Mouse (Mus musculus) induced T-regulatory cell, adult 2 months (primary cell): ENCODE measurements around the gene Hibch.
A peak's percentile ranks its signal among the peaks of the same experiment; 100 is the strongest.
"Not testable (repeated sequence)": the region's sequence is repeated elsewhere in the genome, so short reads cannot be mapped to it uniquely, and the experiment has no call there.

Experiments
- DNase-seq: peaks from one replicate; pipeline ENCODE4 v3.0.0-alpha.2; 2012; ENCODE audit warnings: low read depth

Gene Hibch

DNA sequence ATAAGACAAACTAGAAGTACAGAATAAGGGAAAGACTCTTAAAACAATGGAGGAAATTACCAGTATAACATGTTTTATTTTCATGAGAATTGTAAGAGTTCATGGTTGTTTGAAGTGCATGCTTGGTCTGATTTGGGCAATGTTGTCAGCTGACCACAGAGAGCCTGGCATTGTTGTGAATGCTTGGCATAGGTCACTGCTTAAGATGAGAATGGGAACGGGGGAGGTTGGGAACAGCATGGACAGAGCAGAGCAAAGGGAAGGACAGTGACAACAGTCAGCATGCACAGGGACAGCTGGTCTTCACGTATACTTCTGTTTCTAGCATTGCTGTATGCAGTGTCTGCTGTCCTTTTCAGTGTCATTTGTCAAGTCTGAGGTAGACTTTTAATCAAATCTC, 39.5 kb downstream of the Hibch start:
- DNase-seq, result no peak

GRCm38 (mm10) chr1:52909783-52910182, 65.1 kb downstream of the Hibch start:
- DNase-seq, result no peak

- DNase-seq, result no peak
Observed at GRCm38 (mm10) chr1:52916655-52917054, 71.9 kb downstream of the Hibch start.

- not testable (repeated sequence) for DNase-seq
Observed at GRCm38 (mm10) chr1:52918897-52919296, 74.2 kb downstream of the Hibch start.

DNA sequence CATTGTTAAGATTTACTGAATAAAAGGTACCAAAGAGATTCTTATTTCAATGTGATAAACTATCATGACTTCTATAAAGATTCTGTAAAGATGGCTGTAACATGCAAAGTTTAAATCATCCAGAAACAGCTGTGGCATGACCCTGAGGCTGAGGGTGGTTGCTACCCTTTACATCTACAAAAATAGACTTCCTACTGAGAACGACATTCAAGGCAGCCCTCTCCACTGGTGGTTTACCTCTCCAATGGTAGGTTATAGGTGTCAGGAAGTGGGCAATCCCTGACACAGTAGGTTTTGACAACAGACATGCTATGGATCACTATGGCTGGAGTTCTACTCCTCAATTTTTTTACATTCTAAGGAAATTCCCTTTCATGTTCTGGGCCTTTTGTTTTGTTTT, 79.8 kb downstream of the Hibch start:
- DNase-seq, result not testable (repeated sequence)

GRCm38 (mm10) chr1:52934494-52934893, 89.8 kb downstream of the Hibch start:
- no peak for DNase-seq

- DNase-seq, result no peak
Observed at GRCm38 (mm10) chr1:52939021-52939420, 94.3 kb downstream of the Hibch start.

- no peak for DNase-seq
Observed at GRCm38 (mm10) chr1:52947895-52948294, 103.2 kb downstream of the Hibch start.

GRCm38 (mm10) chr1:52951146-52951868, 106.6 kb downstream of the Hibch start:
- no peak for DNase-seq

DNA sequence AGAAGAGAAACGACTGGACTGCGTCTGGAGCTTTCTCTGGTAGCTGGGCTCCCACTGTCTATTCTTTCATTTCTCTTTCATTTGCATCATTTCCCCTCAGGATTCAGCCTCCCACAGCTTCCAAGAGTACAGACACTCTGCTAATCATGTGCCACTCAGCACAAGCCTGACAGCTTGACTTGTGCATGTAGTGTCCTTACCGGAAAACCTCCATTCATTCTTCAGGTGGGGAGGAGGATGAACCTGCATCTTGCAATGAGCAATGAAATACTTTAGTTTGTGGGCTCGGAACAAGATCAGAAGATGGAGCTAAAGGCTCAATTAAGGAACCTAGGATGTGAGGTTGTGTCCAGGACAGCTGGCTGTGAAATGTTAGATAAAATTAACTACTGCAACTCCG, 107.4 kb downstream of the Hibch start:
- DNase-seq, result peak; percentile 26

GRCm38 (mm10) chr1:52952551-52953397, 108.0 kb downstream of the Hibch start:
- DNase-seq, result peak; percentile 35

DNA sequence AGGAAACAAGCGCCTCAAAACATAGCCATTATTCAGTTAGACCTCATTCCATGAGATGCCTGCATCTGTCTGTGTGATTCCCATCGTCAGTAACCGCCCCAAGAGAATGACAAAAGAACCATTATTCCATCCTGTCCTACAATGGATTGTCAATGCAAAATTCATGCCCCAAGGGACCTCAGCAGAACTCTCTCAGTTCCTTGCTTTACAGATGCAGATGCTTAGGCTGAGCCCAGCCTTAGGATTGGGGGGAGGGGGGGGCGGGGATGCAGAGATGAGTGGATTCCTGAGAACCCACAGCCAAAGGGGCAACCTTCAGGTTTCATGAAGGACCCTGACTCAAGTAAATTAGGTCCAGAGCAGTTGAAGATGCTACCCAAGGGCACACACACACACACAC, 108.8 kb downstream of the Hibch start:
- DNase-seq, result no peak

- no peak for DNase-seq
Observed at GRCm38 (mm10) chr1:52954456-52954855, 109.7 kb downstream of the Hibch start.

DNA sequence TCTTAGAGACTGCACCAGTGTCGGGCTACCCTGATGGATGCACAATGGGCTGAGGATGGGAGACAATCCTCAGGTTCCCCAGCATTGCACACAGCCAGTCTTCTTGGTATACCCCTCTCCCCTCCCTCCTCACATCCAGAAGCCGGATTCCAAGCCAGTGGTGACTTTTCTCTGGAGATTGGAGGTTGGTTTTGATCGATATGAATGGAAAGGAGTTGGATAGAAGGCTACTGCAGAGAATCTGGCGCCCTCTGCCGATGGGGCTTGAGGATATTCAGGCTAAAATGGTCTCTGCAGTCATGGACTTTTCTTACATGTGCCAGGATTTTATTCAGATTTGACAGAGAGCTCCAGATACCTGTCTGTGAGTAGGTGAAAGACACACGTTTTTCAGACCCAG, 110.4 kb downstream of the Hibch start:
- peak; percentile 65 for DNase-seq

DNA sequence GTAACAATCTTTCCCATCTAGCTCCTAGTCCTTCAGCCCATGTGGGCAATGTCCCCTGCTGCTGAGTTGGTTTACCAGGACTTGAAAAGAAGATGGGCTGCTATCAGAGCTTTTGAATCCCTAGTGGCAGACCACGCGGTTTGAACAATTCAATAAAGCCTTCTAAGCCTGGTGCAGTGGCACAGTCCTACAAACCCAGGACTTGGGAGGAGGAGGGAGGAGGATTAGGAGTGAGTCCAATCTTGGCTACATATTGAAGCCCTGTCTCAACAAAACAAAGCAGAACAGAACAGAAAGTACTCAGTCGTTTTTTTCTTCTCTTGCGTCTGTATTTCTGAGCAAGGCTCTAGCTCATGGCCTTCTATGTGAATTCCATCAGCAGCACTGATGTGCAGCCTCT, 112.0 kb downstream of the Hibch start:
- DNase-seq, result no peak

GRCm38 (mm10) chr1:52960191-52960590, 115.5 kb downstream of the Hibch start:
- no peak for DNase-seq

GRCm38 (mm10) chr1:52963097-52963496, 118.4 kb downstream of the Hibch start:
- no peak for DNase-seq

GRCm38 (mm10) chr1:52964581-52964980, 119.9 kb downstream of the Hibch start:
- no peak for DNase-seq
